Mouse (Mus musculus) lung, embryonic 15.5 days (tissue): ENCODE measurements around the gene Gpx8. TPM values are rescaled to one million over a fixed set of nuclear protein-coding genes. Genes with fewer than 3 reads are reported as not detected.

Source experiments
- ATAC-seq: fragments of 200-750 bp; cut with Nextera tagmentation; 2 replicates; pipeline ENCODE4 v1.8.0; 2017; ENCODE audit warnings: moderate number of reproducible peaks, borderline replicate concordance; ENCODE audit not compliant: low FRiP score, low TSS enrichment; ENCODE audit errors: extremely low read depth
- H3K27ac ChIP-seq: fragments of 300-500 bp; sonication (generic); 2 replicates; pipeline ENCODE4 v1.5.1; 2015; ENCODE audit warnings: moderate library complexity, mild to moderate bottlenecking, inconsistent platforms
- H3K27me3 ChIP-seq: fragments of 300-500 bp; sonication (generic); 2 replicates; pipeline ENCODE4 v1.6.1; 2015; ENCODE audit warnings: inconsistent platforms
- H3K36me3 ChIP-seq: fragments of 300-500 bp; sonication (generic); 2 replicates; pipeline ENCODE4 v1.6.1; 2015; ENCODE audit warnings: inconsistent platforms
- H3K4me1 ChIP-seq: fragments of 300-500 bp; sonication (generic); 2 replicates; pipeline ENCODE4 v1.6.1; 2015; ENCODE audit warnings: inconsistent platforms
- H3K4me2 ChIP-seq: fragments of 300-500 bp; sonication (generic); 2 replicates; pipeline ENCODE4 v1.6.1; 2015; ENCODE audit warnings: inconsistent platforms, mild to moderate bottlenecking, moderate library complexity
- H3K4me3 ChIP-seq: fragments of 300-500 bp; sonication (generic); 2 replicates; pipeline ENCODE4 v1.5.1; 2015; ENCODE audit warnings: mild to moderate bottlenecking, inconsistent platforms
- H3K9ac ChIP-seq: fragments of 300-500 bp; sonication (generic); 2 replicates; pipeline ENCODE4 v1.6.1; 2015; ENCODE audit warnings: inconsistent platforms
- H3K9me3 ChIP-seq: fragments of 300-500 bp; sonication (generic); 2 replicates; pipeline ENCODE4 v1.6.1; 2016; ENCODE audit warnings: inconsistent platforms
- WGBS: fragments of 180-500 bp; shearing (Covaris S2); methylation state at CpG from one replicate; pipeline ENCODE4 v1.1.7; 2015; 5-methylcytosine and 5-hydroxymethylcytosine counted together
- polyA plus RNA-seq: library from polyadenylated mRNA; unstranded; fragments of >200 nt; fragmentation: Nextera tagmentation; extraction: Ambion mirVana; gene quantifications from 2 replicates; pipeline ENCODE4 v1.2.1, GENCODE M21; 2015

The Gpx8 gene
- polyA plus RNA-seq, 1 experiment from 2014 or later, result 175 TPM

- no peak overlapping the region for H3K27ac ChIP-seq
Measured at GRCm38 (mm10) chr13:113047018-113047417, 808 bp upstream of the Gpx8 start.

GRCm38 (mm10) chr13:113045458-113046110 lies 626 bp downstream of the Gpx8 start:
- H3K4me3 ChIP-seq, result peak overlapping the region; percentile 61
- WGBS, result 4% methylated on average over 18 of the region's 18 CpGs
- ATAC-seq, result no peak
- peaks cover 11% of the 10 kb centered on the region; the same call in 1 of the 2 replicates for H3K4me1 ChIP-seq
- H3K9ac ChIP-seq, result peak overlapping the region; percentile 67
- H3K9me3 ChIP-seq, result no peaks in the 10 kb centered on the region
- no peaks in the 10 kb centered on the region for H3K27me3 ChIP-seq
- peak overlapping the region; percentile 86 for H3K27ac ChIP-seq
- H3K36me3 ChIP-seq, result peaks cover 17% of the 10 kb centered on the region
- H3K4me2 ChIP-seq, result peak overlapping the region; percentile 58

More at GRCm38 (mm10) chr13:113047018-113047417, 808 bp upstream of the Gpx8 start:
- Histone ChIP-seq H3K36me3 (peaks cover 10% of the 10 kb centered on the region), H3K27me3 (no peaks in the 10 kb centered on the region), H3K9me3 (no peaks in the 10 kb centered on the region), H3K4me1 (peaks cover 11% of the 10 kb centered on the region; the same call in 1 of the 2 replicates), H3K9ac (no peak overlapping the region), H3K4me2 (peak overlapping the region; percentile 58; the same call in 1 of the 2 replicates), H3K4me3 (no peak overlapping the region)
- ATAC-seq, result peak; percentile 35; the same call in 1 of the 2 replicates

GRCm38 (mm10) chr13:113044876-113045275 lies 1.3 kb downstream of the Gpx8 start:
- peak overlapping the region; percentile 67; the same call in 1 of the 2 replicates for H3K9ac ChIP-seq

GRCm38 (mm10) chr13:113035852-113036251 lies 10.4 kb downstream of the Gpx8 start:
- 1% methylated on average over 4 of the region's 4 CpGs for WGBS
- peaks cover 34% of the 10 kb centered on the region for H3K4me1 ChIP-seq
- H3K4me2 ChIP-seq, result peak overlapping the region; percentile 99
- peak; percentile 86 for ATAC-seq
- H3K27me3 ChIP-seq, result peaks cover 43% of the 10 kb centered on the region
- H3K9ac ChIP-seq, result no peak overlapping the region
- H3K36me3 ChIP-seq, result no peaks in the 10 kb centered on the region
- H3K27ac ChIP-seq, result no peak overlapping the region
- H3K4me3 ChIP-seq, result peak overlapping the region; percentile 55
- H3K9me3 ChIP-seq, result no peaks in the 10 kb centered on the region

More at GRCm38 (mm10) chr13:113044876-113045275, 1.3 kb downstream of the Gpx8 start:
- Histone ChIP-seq H3K9me3 (no peaks in the 10 kb centered on the region), H3K4me3 (peak overlapping the region; percentile 61), H3K27ac (no peak overlapping the region), H3K36me3 (peaks cover 17% of the 10 kb centered on the region), H3K4me1 (peaks cover 11% of the 10 kb centered on the region; the same call in 1 of the 2 replicates), H3K4me2 (peak overlapping the region; percentile 58), H3K27me3 (no peaks in the 10 kb centered on the region)
- no peak for ATAC-seq
- 19% methylated on average over 3 of the region's 3 CpGs for WGBS

GRCm38 (mm10) chr13:113034950-113035421 lies 11.2 kb downstream of the Gpx8 start, which contains the start of gene Cdc20b:
Gene Cdc20b, plus strand, starts transcription at chr13:113035111.
- Histone ChIP-seq H3K27ac (no peak within 1 kb of the TSS), H3K4me3 (peak within 1 kb of the TSS; percentile 55), H3K4me1 (peaks cover 34% of the 10 kb centered on the region), H3K4me2 (peak within 1 kb of the TSS; percentile 99), H3K9me3 (no peaks in the 10 kb centered on the region), H3K9ac (peak within 1 kb of the TSS; percentile 46), H3K27me3 (peaks cover 44% of the 10 kb centered on the region), H3K36me3 (no peaks in the 10 kb centered on the region)
- peak; percentile 39; the same call in 1 of the 2 replicates for ATAC-seq
- WGBS, result under 1% methylated on average over 46 of the region's 46 CpGs

GRCm38 (mm10) chr13:113034271-113034886 lies 11.8 kb downstream of the Gpx8 start:
- ATAC-seq, result no peak
- no peak overlapping the region for H3K27ac ChIP-seq
- peak overlapping the region; percentile 46 for H3K9ac ChIP-seq
- peaks cover 34% of the 10 kb centered on the region for H3K4me1 ChIP-seq
- no peaks in the 10 kb centered on the region for H3K9me3 ChIP-seq
- peak overlapping the region; percentile 55 for H3K4me3 ChIP-seq
- WGBS, result 2% methylated on average over 11 of the region's 11 CpGs
- peak overlapping the region; percentile 99 for H3K4me2 ChIP-seq
- no peaks in the 10 kb centered on the region for H3K36me3 ChIP-seq
- H3K27me3 ChIP-seq, result peaks cover 50% of the 10 kb centered on the region

DNA sequence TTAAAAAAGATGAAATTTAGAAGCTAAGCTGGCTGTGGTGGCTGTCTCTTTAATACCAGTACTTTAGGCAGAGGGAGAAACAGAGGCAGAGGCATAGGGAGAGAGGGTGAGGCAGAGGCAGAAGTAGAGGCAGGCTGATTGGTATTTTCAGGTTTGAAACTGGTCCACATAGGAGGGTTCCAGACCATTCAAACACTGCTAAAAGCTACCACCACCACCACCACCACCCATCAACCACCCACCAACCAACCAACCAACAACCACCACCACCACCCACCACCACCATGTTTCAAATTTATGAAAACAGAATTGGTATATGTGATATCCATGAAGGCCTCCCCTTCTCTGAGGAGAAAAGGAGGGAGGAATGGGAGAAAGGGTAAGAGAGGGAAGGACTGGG lies 13.4 kb downstream of the Gpx8 start:
- Histone ChIP-seq H3K27ac (no peak overlapping the region), H3K4me3 (no peak overlapping the region), H3K9me3 (no peaks in the 10 kb centered on the region), H3K4me1 (peaks cover 34% of the 10 kb centered on the region), H3K36me3 (no peaks in the 10 kb centered on the region), H3K4me2 (no peak overlapping the region), H3K27me3 (peaks cover 51% of the 10 kb centered on the region), H3K9ac (no peak overlapping the region)
- ATAC-seq, result no peak

- Histone ChIP-seq H3K27ac (no peak overlapping the region), H3K4me1 (peaks cover 34% of the 10 kb centered on the region), H3K27me3 (peaks cover 51% of the 10 kb centered on the region), H3K9ac (peak overlapping the region; percentile 41), H3K9me3 (no peaks in the 10 kb centered on the region), H3K36me3 (no peaks in the 10 kb centered on the region), H3K4me3 (peak overlapping the region; percentile 53), H3K4me2 (peak overlapping the region; percentile 99)
- 1% methylated on average over 40 of the region's 40 CpGs for WGBS
- peak; percentile 31; the same call in 1 of the 2 replicates for ATAC-seq
Measured at GRCm38 (mm10) chr13:113031792-113032571, 14.2 kb downstream of the Gpx8 start.

GRCm38 (mm10) chr13:113031351-113031750 lies 14.9 kb downstream of the Gpx8 start:
- peak overlapping the region; percentile 99 for H3K4me2 ChIP-seq
- no peaks in the 10 kb centered on the region for H3K9me3 ChIP-seq
- peaks cover 51% of the 10 kb centered on the region for H3K27me3 ChIP-seq
- H3K4me1 ChIP-seq, result peaks cover 34% of the 10 kb centered on the region
- H3K4me3 ChIP-seq, result peak overlapping the region; percentile 53
- WGBS, result 1% methylated on average over 7 of the region's 7 CpGs
- no peaks in the 10 kb centered on the region for H3K36me3 ChIP-seq
- H3K27ac ChIP-seq, result no peak overlapping the region
- no peak for ATAC-seq
- no peak overlapping the region for H3K9ac ChIP-seq

DNA sequence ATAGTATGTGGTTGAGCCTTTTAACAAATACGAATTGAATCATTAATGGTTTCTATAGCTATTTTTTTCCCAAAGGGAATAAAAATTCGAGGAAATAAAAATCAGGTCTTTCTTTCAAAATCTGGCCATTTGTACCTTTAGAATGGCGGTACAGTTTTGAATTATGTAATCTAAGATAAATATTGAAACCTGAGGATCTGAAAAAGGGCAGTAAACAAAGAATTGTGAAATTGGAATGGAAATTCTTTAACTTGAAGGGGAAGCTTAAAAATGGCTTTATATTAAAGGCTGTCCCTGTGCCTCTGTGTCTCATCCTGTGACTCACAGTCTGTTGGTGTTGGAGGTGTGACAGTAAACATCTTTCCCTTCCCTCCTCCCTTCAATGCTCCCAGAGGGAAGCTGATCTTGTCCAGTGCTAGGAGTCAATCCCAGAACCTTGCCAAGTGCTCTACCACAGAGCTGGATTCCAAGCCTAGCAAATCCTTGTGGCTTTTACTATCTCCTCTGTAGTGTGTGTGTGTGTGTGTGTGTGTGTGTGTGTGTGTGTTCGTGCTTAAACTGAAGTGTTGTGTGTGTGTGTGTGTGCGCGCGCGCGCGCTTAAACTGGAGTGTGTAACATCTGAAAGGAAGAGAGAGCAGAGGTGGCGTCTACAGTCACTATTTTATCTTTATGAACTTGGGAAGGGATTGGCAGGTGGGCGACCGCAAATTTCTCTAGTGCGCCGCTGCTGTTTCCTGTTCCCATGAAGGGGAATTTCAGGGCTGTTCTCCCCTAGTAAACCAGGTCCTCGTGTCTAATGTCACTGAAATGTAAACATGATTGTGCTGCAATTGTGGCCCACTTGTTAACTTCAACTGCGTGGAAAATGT lies 22.7 kb downstream of the Gpx8 start:
- H3K27me3 ChIP-seq, result no peaks in the 10 kb centered on the region
- peak overlapping the region; percentile 63 for H3K27ac ChIP-seq
- no peaks in the 10 kb centered on the region for H3K36me3 ChIP-seq
- H3K4me3 ChIP-seq, result no peak overlapping the region
- no peaks in the 10 kb centered on the region for H3K9me3 ChIP-seq
- no peak overlapping the region; the same call in 1 of the 2 replicates for H3K4me2 ChIP-seq
- ATAC-seq, result no peak
- WGBS, result 57% methylated on average over 17 of the region's 17 CpGs
- H3K4me1 ChIP-seq, result 0 out of 2 replicates have a peak, but pooled peaks cover 4% of the 10 kb centered on the region
- no peak overlapping the region for H3K9ac ChIP-seq

DNA sequence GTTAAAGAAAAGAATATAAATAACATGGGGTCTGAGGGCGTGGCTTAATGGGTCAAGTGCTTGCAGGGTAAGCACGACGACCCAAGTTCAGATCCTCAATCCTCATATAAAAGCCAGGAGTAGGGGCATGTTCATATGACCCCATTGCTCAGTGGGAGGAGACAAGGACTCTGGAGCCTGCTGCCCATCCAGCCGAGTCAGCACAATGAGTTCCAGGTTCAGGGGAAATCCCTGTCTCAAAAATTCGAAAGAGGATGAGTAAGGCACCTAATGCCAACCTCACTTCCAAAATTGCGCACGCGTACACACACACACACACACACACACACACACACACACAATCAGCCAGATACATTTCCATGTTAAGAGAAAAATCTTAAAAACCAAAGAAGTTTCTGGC lies 23.7 kb downstream of the Gpx8 start:
- Histone ChIP-seq H3K4me2 (no peak overlapping the region), H3K27me3 (no peaks in the 10 kb centered on the region), H3K9ac (no peak overlapping the region), H3K9me3 (no peaks in the 10 kb centered on the region), H3K4me3 (no peak overlapping the region), H3K27ac (peak overlapping the region; percentile 29), H3K36me3 (no peaks in the 10 kb centered on the region), H3K4me1 (0 out of 2 replicates have a peak, but pooled peaks cover 4% of the 10 kb centered on the region)
- 67% methylated on average over 8 of the region's 8 CpGs for WGBS
- no peak for ATAC-seq
